Mouse (Mus musculus) liver, embryonic 15.5 days (tissue): ENCODE measurements around the gene Gart. TPM values are rescaled to one million over a fixed set of nuclear protein-coding genes. Genes with fewer than 3 reads are reported as not detected.

Experiments used
- ATAC-seq: fragments of 200-750 bp; cut with Nextera tagmentation; 2 replicates; pipeline ENCODE4 v1.8.0; 2017; ENCODE audit warnings: moderate number of reproducible peaks, mild to moderate bottlenecking, moderate library complexity; ENCODE audit not compliant: insufficient read depth
- H3K27ac ChIP-seq: fragments of 300-500 bp; sonication (generic); replicated peaks from 2 replicates; pipeline ENCODE4 v1.5.1; 2015; ENCODE audit warnings: mild to moderate bottlenecking, inconsistent platforms
- H3K27me3 ChIP-seq: fragments of 300-500 bp; sonication (generic); 2 replicates; pipeline ENCODE4 v1.6.1; 2015; ENCODE audit warnings: mild to moderate bottlenecking, inconsistent platforms
- H3K36me3 ChIP-seq: fragments of 300-500 bp; sonication (generic); replicated peaks from 2 replicates; pipeline ENCODE4 v1.6.1; 2015; ENCODE audit warnings: moderate library complexity, mild to moderate bottlenecking, inconsistent platforms
- H3K4me1 ChIP-seq: fragments of 300-500 bp; sonication (generic); replicated peaks from 2 replicates; pipeline ENCODE4 v1.6.1; 2015; ENCODE audit warnings: inconsistent platforms
- H3K4me2 ChIP-seq: fragments of 300-500 bp; sonication (generic); 2 replicates; pipeline ENCODE4 v1.6.1; 2015; ENCODE audit warnings: moderate library complexity, mild to moderate bottlenecking, inconsistent platforms
- H3K4me3 ChIP-seq: fragments of 300-500 bp; sonication (generic); replicated peaks from 2 replicates; pipeline ENCODE4 v1.5.1; 2015; ENCODE audit warnings: mild to moderate bottlenecking, inconsistent platforms
- H3K9ac ChIP-seq: fragments of 300-500 bp; sonication (generic); 2 replicates; pipeline ENCODE4 v1.6.1; 2015; ENCODE audit warnings: moderate library complexity, mild to moderate bottlenecking, inconsistent platforms
- H3K9me3 ChIP-seq: fragments of 300-500 bp; sonication (generic); replicated peaks from 2 replicates; pipeline ENCODE4 v1.6.1; 2016; ENCODE audit warnings: inconsistent platforms
- WGBS: fragments of 180-500 bp; shearing (Covaris S2); methylation state at CpG from one replicate; pipeline ENCODE4 v1.1.7; 2015; ENCODE audit warnings: mixed read lengths; ENCODE audit not compliant: insufficient replicate concordance; 5-methylcytosine and 5-hydroxymethylcytosine counted together
- polyA plus RNA-seq: library from polyadenylated mRNA; unstranded; fragments of >200 nt; fragmentation: Nextera tagmentation; extraction: Ambion mirVana; gene quantifications from 2 replicates; pipeline ENCODE4 v1.2.1, GENCODE M21; 2015

The Gart gene
- polyA plus RNA-seq, 1 experiment from 2014 or later: 65.8 TPM

GRCm38 (mm10) chr16:91606958-91607357, 39.8 kb downstream of the Gart start:
- Histone ChIP-seq H3K4me2 (no peak overlapping the region), H3K9me3 (no peaks in the 10 kb centered on the region), H3K27me3 (peaks cover 3% of the 10 kb centered on the region; the same call in 1 of the 2 replicates), H3K27ac (no peak overlapping the region), H3K36me3 (no peaks in the 10 kb centered on the region), H3K4me1 (0 out of 2 replicates have a peak, but pooled peaks cover 3% of the 10 kb centered on the region), H3K4me3 (no peak overlapping the region), H3K9ac (no peak overlapping the region)
- 0 out of 2 replicates have a peak, but pooled peaks have one; percentile 18 for ATAC-seq
- 45% methylated on average over 8 of the region's 8 CpGs for WGBS

DNA sequence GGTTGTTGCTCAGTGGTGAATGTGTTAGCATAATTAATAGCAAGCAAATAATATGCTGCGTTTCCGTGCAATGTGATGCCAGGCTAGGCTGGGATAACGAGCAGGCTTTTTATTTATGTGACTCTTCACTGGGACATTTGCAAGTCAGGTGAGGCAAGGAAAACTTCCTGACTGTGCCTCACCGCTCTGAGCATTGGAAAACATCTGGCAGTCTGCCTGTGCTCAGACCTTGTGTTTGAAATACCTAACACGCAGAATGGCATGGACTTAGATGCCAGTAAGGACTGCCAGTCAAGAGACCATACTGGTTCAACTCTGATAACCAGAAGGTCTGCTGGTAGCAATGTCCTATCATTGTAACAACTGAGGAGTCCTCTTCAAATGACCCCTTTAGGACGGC, 41.6 kb downstream of the Gart start:
- H3K4me3 ChIP-seq: no peak overlapping the region
- peaks cover 18% of the 10 kb centered on the region for H3K27me3 ChIP-seq
- no peaks in the 10 kb centered on the region for H3K36me3 ChIP-seq
- no peaks in the 10 kb centered on the region for H3K9me3 ChIP-seq
- H3K27ac ChIP-seq: no peak overlapping the region
- 72% methylated on average over 6 of the region's 6 CpGs for WGBS
- ATAC-seq: no peak
- H3K9ac ChIP-seq: no peak overlapping the region
- peaks cover 11% of the 10 kb centered on the region; the same call in 1 of the 2 replicates for H3K4me1 ChIP-seq
- H3K4me2 ChIP-seq: no peak overlapping the region

DNA sequence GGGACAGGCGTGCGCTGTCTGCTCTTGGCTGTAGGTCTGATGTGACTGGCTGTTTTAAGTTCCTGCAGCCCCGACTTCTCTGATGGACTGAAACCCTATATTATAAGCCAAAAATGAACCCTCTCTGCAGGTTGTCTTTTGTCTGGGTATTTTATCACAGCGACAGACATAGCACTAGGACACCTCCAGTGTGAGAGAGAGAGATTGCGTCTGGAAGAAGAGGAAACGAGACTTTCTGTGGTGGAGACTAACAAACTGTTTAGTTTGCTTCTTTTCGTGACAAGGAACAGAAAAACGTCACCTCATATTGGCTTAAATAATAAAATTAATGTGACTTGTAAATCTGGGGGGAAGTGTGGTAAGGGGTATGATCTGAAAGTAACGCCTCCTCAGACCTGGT, 45.1 kb downstream of the Gart start:
- Histone ChIP-seq H3K4me3 (no peak overlapping the region), H3K9ac (no peak overlapping the region), H3K9me3 (no peaks in the 10 kb centered on the region), H3K27ac (no peak overlapping the region), H3K4me1 (peaks cover 23% of the 10 kb centered on the region), H3K36me3 (no peaks in the 10 kb centered on the region), H3K27me3 (peaks cover 44% of the 10 kb centered on the region), H3K4me2 (no peak overlapping the region)
- WGBS: 49% methylated on average over 9 of the region's 9 CpGs
- ATAC-seq: no peak

DNA sequence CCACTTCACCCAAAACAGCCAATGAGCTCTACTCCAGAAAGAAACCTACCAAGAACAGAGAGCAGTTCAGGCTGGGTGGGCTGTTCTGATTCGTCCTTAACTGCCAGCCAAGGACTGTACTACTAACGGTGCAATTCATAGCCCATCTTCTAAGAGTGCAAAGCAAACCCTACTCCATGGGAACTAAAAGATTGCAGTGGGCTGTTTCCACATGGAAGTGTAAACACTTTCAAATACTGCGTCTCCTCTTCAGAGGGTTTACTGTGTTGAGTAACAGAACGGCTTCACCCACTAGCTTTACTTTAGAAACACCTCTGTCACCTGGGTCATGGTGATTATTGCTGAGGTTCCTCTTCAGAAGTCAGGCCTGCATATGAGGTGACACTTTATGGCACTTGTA, 45.7 kb downstream of the Gart start:
- Histone ChIP-seq H3K4me1 (peaks cover 29% of the 10 kb centered on the region), H3K27ac (no peak overlapping the region), H3K9ac (no peak overlapping the region), H3K27me3 (peaks cover 46% of the 10 kb centered on the region), H3K9me3 (no peaks in the 10 kb centered on the region), H3K36me3 (no peaks in the 10 kb centered on the region), H3K4me2 (no peak overlapping the region), H3K4me3 (no peak overlapping the region)
- 52% methylated on average over 4 of the region's 4 CpGs for WGBS
- no peak for ATAC-seq

- Histone ChIP-seq H3K36me3 (no peaks in the 10 kb centered on the region), H3K4me3 (no peak overlapping the region), H3K27me3 (peaks cover 53% of the 10 kb centered on the region), H3K4me2 (no peak overlapping the region), H3K4me1 (peaks cover 35% of the 10 kb centered on the region), H3K9me3 (no peaks in the 10 kb centered on the region), H3K9ac (no peak overlapping the region), H3K27ac (no peak overlapping the region)
- no peak for ATAC-seq
These were observed 47.5 kb downstream of the Gart start for GRCm38 (mm10) chr16:91599242-91599641.

DNA sequence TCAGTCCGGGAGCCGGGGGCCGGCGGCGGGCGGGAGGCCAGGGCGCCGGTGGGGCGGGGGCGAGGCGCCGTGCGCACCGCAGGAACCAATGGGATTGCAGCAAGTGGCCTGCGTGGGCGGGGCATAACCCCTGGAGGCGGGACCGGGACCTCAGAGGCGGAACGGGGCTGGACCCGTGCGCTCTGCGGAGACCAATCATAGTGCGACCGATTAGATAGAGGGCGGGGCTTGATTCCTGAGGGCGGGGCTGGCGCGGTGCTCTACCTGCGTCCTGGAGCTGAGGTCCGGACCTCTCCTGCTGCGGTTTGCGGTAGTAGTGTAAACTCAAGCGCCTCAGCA, 49.1 kb downstream of the Gart start, which contains the start of gene Tmem50b:
Tmem50b (minus strand) TSS at position 129 of the 339 bp plus-strand sequence.
- H3K27me3 ChIP-seq: peaks cover 53% of the 10 kb centered on the region
- H3K9me3 ChIP-seq: no peaks in the 10 kb centered on the region
- H3K4me1 ChIP-seq: peaks cover 40% of the 10 kb centered on the region
- H3K36me3 ChIP-seq: no peaks in the 10 kb centered on the region
- peak; percentile 96 for ATAC-seq
- H3K9ac ChIP-seq: peak within 1 kb of the TSS; percentile 70
- H3K27ac ChIP-seq: peak within 1 kb of the TSS; percentile 61; the same call in 1 of the 2 replicates
- peak within 1 kb of the TSS; percentile 100 for H3K4me2 ChIP-seq
- peak within 1 kb of the TSS; percentile 79 for H3K4me3 ChIP-seq
- WGBS: 2% methylated on average over 34 of the region's 34 CpGs

DNA sequence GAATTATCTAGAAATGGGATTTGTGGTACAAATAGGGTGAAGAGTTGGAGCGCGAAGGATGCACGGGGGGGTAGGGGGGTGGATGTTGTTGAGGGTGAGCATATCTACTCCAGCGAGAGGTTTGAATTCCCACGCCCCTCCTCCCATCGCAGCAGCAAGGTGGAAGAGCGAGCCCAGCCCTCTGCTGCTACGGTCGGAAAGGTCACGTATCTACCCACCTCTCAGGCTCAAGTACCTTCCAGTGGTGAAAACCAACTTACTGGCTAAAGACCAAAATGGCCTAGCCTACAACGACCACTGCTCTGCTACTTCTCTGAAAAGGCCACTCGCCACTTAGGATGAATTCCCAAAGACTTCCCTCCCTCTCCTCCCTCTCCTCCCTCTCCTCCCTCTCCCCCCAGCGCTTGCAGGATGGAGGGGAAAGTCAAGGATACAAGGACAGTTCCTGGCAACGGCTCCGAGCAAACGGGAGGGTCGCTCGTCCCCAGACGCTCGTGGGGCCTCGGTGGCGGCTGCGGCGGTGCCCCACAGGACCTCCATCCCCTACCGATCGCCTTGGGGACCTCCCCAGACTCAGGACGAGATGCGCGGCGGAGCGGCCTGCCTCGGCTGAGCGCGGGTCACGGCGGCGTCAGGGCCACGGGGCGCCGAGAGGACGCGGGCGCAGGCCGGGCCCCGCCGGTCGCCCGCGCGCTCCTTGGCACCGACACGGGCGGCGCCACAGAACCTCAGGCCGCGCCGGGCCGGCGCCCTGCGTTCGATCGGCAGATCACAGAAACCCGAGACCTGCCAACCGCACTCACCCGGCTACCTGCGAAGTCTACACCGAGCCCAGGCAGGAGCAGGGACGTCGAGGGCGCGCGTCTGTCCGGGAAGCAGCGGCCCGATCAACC, 49.7 kb downstream of the Gart start:
- H3K9ac ChIP-seq: peak overlapping the region; percentile 70
- WGBS: under 1% methylated on average over 75 of the region's 75 CpGs
- H3K4me2 ChIP-seq: peak overlapping the region; percentile 100
- H3K9me3 ChIP-seq: no peaks in the 10 kb centered on the region
- ATAC-seq: peak; percentile 68
- peak overlapping the region; percentile 61; the same call in 1 of the 2 replicates for H3K27ac ChIP-seq
- no peaks in the 10 kb centered on the region; the same call in 1 of the 2 replicates for H3K36me3 ChIP-seq
- H3K4me1 ChIP-seq: peaks cover 43% of the 10 kb centered on the region
- peak overlapping the region; percentile 79 for H3K4me3 ChIP-seq
- H3K27me3 ChIP-seq: peaks cover 50% of the 10 kb centered on the region

- H3K4me1 ChIP-seq: peaks cover 40% of the 10 kb centered on the region
- H3K36me3 ChIP-seq: no peaks in the 10 kb centered on the region; the same call in 1 of the 2 replicates
- 9% methylated on average over 9 of the region's 9 CpGs for WGBS
- H3K27ac ChIP-seq: no peak overlapping the region
- H3K4me3 ChIP-seq: peak overlapping the region; percentile 79
- no peak for ATAC-seq
- H3K9ac ChIP-seq: peak overlapping the region; percentile 70; the same call in 1 of the 2 replicates
- H3K4me2 ChIP-seq: peak overlapping the region; percentile 100
- peaks cover 44% of the 10 kb centered on the region for H3K27me3 ChIP-seq
- no peaks in the 10 kb centered on the region for H3K9me3 ChIP-seq
These were observed 50.4 kb downstream of the Gart start for GRCm38 (mm10) chr16:91596397-91596778.

- no peaks in the 10 kb centered on the region; the same call in 1 of the 2 replicates for H3K36me3 ChIP-seq
- no peak overlapping the region for H3K4me3 ChIP-seq
- no peak overlapping the region for H3K9ac ChIP-seq
- H3K4me1 ChIP-seq: peaks cover 34% of the 10 kb centered on the region
- no peaks in the 10 kb centered on the region for H3K9me3 ChIP-seq
- no peak overlapping the region for H3K27ac ChIP-seq
- 82% methylated on average over 6 of the region's 6 CpGs for WGBS
- peaks cover 35% of the 10 kb centered on the region for H3K27me3 ChIP-seq
- ATAC-seq: no peak
- H3K4me2 ChIP-seq: no peak overlapping the region
These were observed 51.7 kb downstream of the Gart start for GRCm38 (mm10) chr16:91595076-91595475.

- Histone ChIP-seq H3K4me1 (peaks cover 34% of the 10 kb centered on the region), H3K4me2 (no peak overlapping the region), H3K9me3 (no peaks in the 10 kb centered on the region), H3K9ac (no peak overlapping the region), H3K27me3 (peaks cover 20% of the 10 kb centered on the region), H3K27ac (no peak overlapping the region), H3K4me3 (no peak overlapping the region), H3K36me3 (no peaks in the 10 kb centered on the region; the same call in 1 of the 2 replicates)
- 43% methylated on average over 3 of the region's 3 CpGs for WGBS
- no peak for ATAC-seq
These were observed 53.5 kb downstream of the Gart start for GRCm38 (mm10) chr16:91593262-91593661.

- Histone ChIP-seq H3K4me1 (peaks cover 34% of the 10 kb centered on the region), H3K9me3 (no peaks in the 10 kb centered on the region), H3K4me3 (no peak overlapping the region), H3K9ac (no peak overlapping the region), H3K27me3 (peaks cover 14% of the 10 kb centered on the region), H3K36me3 (no peaks in the 10 kb centered on the region; the same call in 1 of the 2 replicates), H3K4me2 (no peak overlapping the region), H3K27ac (no peak overlapping the region)
- ATAC-seq: no peak
- 52% methylated on average over 8 of the region's 8 CpGs for WGBS
These were observed 54.6 kb downstream of the Gart start for GRCm38 (mm10) chr16:91592162-91592561.
